Comparison of ENCODE assay signal across 8 mouse cellular contexts in the genomic region with DNA sequence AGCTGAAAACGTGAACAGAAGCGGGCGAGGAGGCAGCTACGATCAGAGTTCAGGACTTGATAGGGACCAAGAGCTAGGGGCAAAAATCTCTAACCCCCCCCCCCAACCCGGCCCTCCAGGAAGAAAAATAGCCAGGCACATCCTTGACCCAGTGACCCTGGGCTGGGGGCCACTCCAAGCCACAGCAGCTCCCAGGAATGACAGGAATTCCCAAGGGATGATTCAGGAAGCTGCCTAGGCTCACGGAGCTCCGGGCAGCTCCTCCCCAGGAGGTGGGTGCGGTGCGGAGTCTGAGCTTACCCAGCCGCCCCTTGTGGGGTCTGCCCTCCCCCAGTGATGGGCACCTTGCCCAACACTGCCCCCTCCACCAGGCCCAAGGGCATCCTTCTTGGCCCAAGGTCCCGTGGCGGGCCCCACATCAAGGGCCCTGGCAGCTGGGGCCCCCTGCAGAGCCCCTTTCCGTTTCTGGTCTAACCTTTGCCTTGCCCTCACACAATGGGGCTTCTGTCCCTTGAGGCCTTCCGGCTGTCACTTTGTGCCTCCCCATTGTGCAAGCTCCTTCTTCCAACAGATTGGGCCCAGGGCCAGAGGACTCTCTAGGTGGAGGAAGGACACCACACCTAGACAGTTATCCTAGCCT. TPM values are rescaled to one million over a fixed set of nuclear protein-coding genes. Genes with fewer than 3 reads are reported as not detected.
DNase-seq lines count a peak whose midpoint lies in the region; ATAC-seq and TF ChIP-seq lines count a peak whose summit lies in the region.

Gene Tinagl1 (minus strand): TSS at position 51 of the 640 bp plus-strand sequence.

- WGBS in lung, embryonic 16.5 days = 4% methylated on average over 10 of the region's 14 CpGs
- WGBS in stomach, embryonic 16.5 days = 6% methylated on average over 14 of the region's 14 CpGs

- no peaks in the 10 kb centered on the region for H3K9me3 ChIP-seq in lung, embryonic 16.5 days (ENCODE audit: control insufficient read depth, low read length)
- H3K9me3 ChIP-seq in stomach, embryonic 16.5 days (replicated peaks; ENCODE audit: control insufficient read depth, low read length) = no peaks in the 10 kb centered on the region

- DNase-seq in layer of hippocampus, adult 2 months (ENCODE audit: low spot score in 2 of 2) = no peak
- DNase-seq in layer of hippocampus, postnatal 25 days (ENCODE audit: extremely low spot score in 1 of 2, low spot score in 1 of 2) = no peak
- DNase-seq in embryo, embryonic 11 days = peak; percentile 43
- peak; percentile 63 to 82 for DNase-seq in heart, adult 18-20 months
- peak; percentile 66 for DNase-seq in kidney, adult 18-20 months
- no peak for DNase-seq in layer of hippocampus, adult 9-10 months (ENCODE audit: low spot score)

- H3K36me3 ChIP-seq in lung, embryonic 16.5 days (ENCODE audit: control insufficient read depth, insufficient read depth, low read length) = no peaks in the 10 kb centered on the region
- no peaks in the 10 kb centered on the region for H3K36me3 ChIP-seq in stomach, embryonic 16.5 days (ENCODE audit: control insufficient read depth, insufficient read depth, low read length)

- H3K4me1 ChIP-seq in lung, embryonic 16.5 days (replicated peaks; ENCODE audit: control insufficient read depth, insufficient read depth, low read length) = peaks cover 67% of the 10 kb centered on the region
- peaks cover 50% of the 10 kb centered on the region for H3K4me1 ChIP-seq in stomach, embryonic 16.5 days (ENCODE audit: control insufficient read depth, insufficient read depth, low read length)

- H3K4me3 ChIP-seq in layer of hippocampus, adult 2 months = peak within 1 kb of the TSS; percentile 23
- H3K4me3 ChIP-seq in lung, embryonic 16.5 days (ENCODE audit: low read length) = peak within 1 kb of the TSS; percentile 50
- H3K4me3 ChIP-seq in stomach, embryonic 16.5 days (replicated peaks; ENCODE audit: low read length) = peak within 1 kb of the TSS; percentile 46

- no peak for TF ChIP-seq CTCF in layer of hippocampus, adult 2 months (conservative IDR thresholded peaks at IDR 0.05)

- H3K4me2 ChIP-seq in lung, embryonic 16.5 days (ENCODE audit: low read depth, low read length) = peak within 1 kb of the TSS; percentile 64
- peak within 1 kb of the TSS; percentile 60 for H3K4me2 ChIP-seq in stomach, embryonic 16.5 days (ENCODE audit: low read depth, low read length)

- H3K27me3 ChIP-seq in lung, embryonic 16.5 days (ENCODE audit: control insufficient read depth, insufficient read depth, low read depth, low read length) = no peaks in the 10 kb centered on the region
- H3K27me3 ChIP-seq in stomach, embryonic 16.5 days (ENCODE audit: control insufficient read depth, insufficient read depth, low read length) = no peaks in the 10 kb centered on the region

- ATAC-seq in lung, embryonic 16.5 days (ENCODE audit: low read depth) = peak; percentile 34
- peak; percentile 14; the same call in 1 of the 2 replicates for ATAC-seq in stomach, embryonic 16.5 days (ENCODE audit: insufficient read depth, low FRiP score)

- H3K9ac ChIP-seq in lung, embryonic 16.5 days (ENCODE audit: low read length) = peak within 1 kb of the TSS; percentile 69
- peak within 1 kb of the TSS; percentile 68 for H3K9ac ChIP-seq in stomach, embryonic 16.5 days (ENCODE audit: low read length)

- peak within 1 kb of the TSS; percentile 62 for H3K27ac ChIP-seq in layer of hippocampus, adult 2 months
- peak within 1 kb of the TSS; percentile 91 for H3K27ac ChIP-seq in lung, embryonic 16.5 days (ENCODE audit: low read length)
- H3K27ac ChIP-seq in stomach, embryonic 16.5 days (ENCODE audit: low read length) = peak within 1 kb of the TSS; percentile 83

RNA-seq across cellular contexts. Expression of gene Tinagl1, which starts in this region (rescaled TPM):
- total RNA-seq in layer of hippocampus, adult 2 months (2021) = 10 to 100 TPM in 1 of 2 experiments, 1 to 10 TPM in 1; 9.1 to 11.7 TPM
- 1 to 10 TPM; 7.5 to 8.7 TPM for total RNA-seq in layer of hippocampus, postnatal 25 days (2021)
- 10 to 100 TPM; 55.7 to 66.1 TPM for total RNA-seq in heart, adult 18-20 months (2021)
- 73.3 and 81.6 TPM in 2 replicates for polyA plus RNA-seq in lung, embryonic 16.5 days (2015; fragmentation: Nextera tagmentation; extraction: Ambion mirVana)
- polyA plus RNA-seq in stomach, embryonic 16.5 days (2015; fragmentation: Nextera tagmentation; extraction: Ambion mirVana) = 62.7 and 77.6 TPM in 2 replicates

Comparison
In these comparisons a context has a peak if more than half of its experiments do, and no peak if none do; other contexts are left out.
1. RNA of gene Tinagl1 (total RNA-seq): 55.7 to 66.1 TPM in heart, adult 18-20 months; 9.1 to 11.7 TPM in layer of hippocampus, adult 2 months and 7.5 to 8.7 TPM in layer of hippocampus, postnatal 25 days; every median in the first group is over 4 times any median in the second.
2. DNase-seq: peak in embryo, embryonic 11 days (single experiment), heart, adult 18-20 months (2 of 2) and kidney, adult 18-20 months (single experiment); none in layer of hippocampus, adult 2 months (0 of 2), layer of hippocampus, postnatal 25 days (0 of 2) and layer of hippocampus, adult 9-10 months (single experiment).
3. Peak in every context shown above with its lines, with median percentiles within 50 percentile points of each other: H3K27ac ChIP-seq and H3K4me3 ChIP-seq.